Mouse (Mus musculus): ENCODE data around the gene Abhd17c. TPM values are rescaled to one million over a fixed set of nuclear protein-coding genes. Genes with fewer than 3 reads are reported as not detected.
"Not testable (repeated sequence)": the region's sequence is repeated elsewhere in the genome, so short reads cannot be mapped to it uniquely, and the experiment has no call there.

Gene Abhd17c
- polyA plus RNA-seq, 1 experiment, result 57.3 TPM

- no peaks in the 10 kb centered on the region for H3K9me3 ChIP-seq (replicated peaks; ENCODE audit: control insufficient read depth, insufficient read depth, low read length, poor library complexity, severe bottlenecking)
- no peak overlapping the region for H3K9ac ChIP-seq (ENCODE audit: low read depth, poor library complexity, severe bottlenecking)
- no peak overlapping the region for H3K4me3 ChIP-seq (ENCODE audit: low read depth, low read length)
- no peaks in the 10 kb centered on the region for H3K36me3 ChIP-seq (ENCODE audit: control insufficient read depth, insufficient read depth, low read length, poor library complexity, severe bottlenecking)
- H3K27ac ChIP-seq (ENCODE audit: insufficient read depth, low read length), result no peak overlapping the region
- no peaks in the 10 kb centered on the region for H3K4me1 ChIP-seq (ENCODE audit: control insufficient read depth, insufficient read depth, low read length)
- no peaks in the 10 kb centered on the region for H3K27me3 ChIP-seq (ENCODE audit: control insufficient read depth, insufficient read depth, low read length, poor library complexity, severe bottlenecking)
- no peak for TF ChIP-seq EP300 (IDR thresholded peaks at IDR 0.05; ENCODE audit: insufficient read depth, low read depth, low read length)
These were observed 15.6 kb downstream of the Abhd17c start for GRCm38 (mm10) chr7:84135799-84136700.

- Histone ChIP-seq H3K9ac (ENCODE audit: low read depth, poor library complexity, severe bottlenecking) (no peak overlapping the region), H3K27me3 (ENCODE audit: control insufficient read depth, insufficient read depth, low read length, poor library complexity, severe bottlenecking) (no peaks in the 10 kb centered on the region), H3K27ac (ENCODE audit: insufficient read depth, low read length) (no peak overlapping the region), H3K36me3 (ENCODE audit: control insufficient read depth, insufficient read depth, low read length, poor library complexity, severe bottlenecking) (no peaks in the 10 kb centered on the region), H3K9me3 (replicated peaks; ENCODE audit: control insufficient read depth, insufficient read depth, low read length, poor library complexity, severe bottlenecking) (no peaks in the 10 kb centered on the region), H3K4me1 (ENCODE audit: control insufficient read depth, insufficient read depth, low read length) (no peaks in the 10 kb centered on the region), H3K4me3 (ENCODE audit: low read depth, low read length) (no peak overlapping the region)
- TF ChIP-seq POLR2A (IDR thresholded peaks at IDR 0.05; ENCODE audit: insufficient read depth, low read length), result no peak
- no peak for TF ChIP-seq EP300 (IDR thresholded peaks at IDR 0.05; ENCODE audit: insufficient read depth, low read depth, low read length)
- no peak for TF ChIP-seq CTCF (IDR thresholded peaks at IDR 0.05; ENCODE audit: low read depth, low read length)
These were observed 19.0 kb downstream of the Abhd17c start for GRCm38 (mm10) chr7:84132704-84133103.

GRCm38 (mm10) chr7:84131736-84132135, 20.0 kb downstream of the Abhd17c start:
- H3K27me3 ChIP-seq (ENCODE audit: control insufficient read depth, insufficient read depth, low read length, poor library complexity, severe bottlenecking), result no peaks in the 10 kb centered on the region
- TF ChIP-seq EP300 (IDR thresholded peaks at IDR 0.05; ENCODE audit: insufficient read depth, low read depth, low read length) (no peak), CTCF (IDR thresholded peaks at IDR 0.05; ENCODE audit: low read depth, low read length) (no peak)
- no peak overlapping the region for H3K4me3 ChIP-seq (ENCODE audit: low read depth, low read length)
- H3K4me1 ChIP-seq (ENCODE audit: control insufficient read depth, insufficient read depth, low read length), result no peaks in the 10 kb centered on the region
- no peak overlapping the region for H3K9ac ChIP-seq (ENCODE audit: low read depth, poor library complexity, severe bottlenecking)
- H3K9me3 ChIP-seq (replicated peaks; ENCODE audit: control insufficient read depth, insufficient read depth, low read length, poor library complexity, severe bottlenecking), result no peaks in the 10 kb centered on the region
- H3K36me3 ChIP-seq (ENCODE audit: control insufficient read depth, insufficient read depth, low read length, poor library complexity, severe bottlenecking), result no peaks in the 10 kb centered on the region
- H3K27ac ChIP-seq (ENCODE audit: insufficient read depth, low read length), result no peak overlapping the region

GRCm38 (mm10) chr7:84128661-84129060, 23.0 kb downstream of the Abhd17c start:
- no peaks in the 10 kb centered on the region for H3K36me3 ChIP-seq (ENCODE audit: control insufficient read depth, insufficient read depth, low read length, poor library complexity, severe bottlenecking)
- no peaks in the 10 kb centered on the region for H3K27me3 ChIP-seq (ENCODE audit: control insufficient read depth, insufficient read depth, low read length, poor library complexity, severe bottlenecking)
- no peak overlapping the region for H3K9ac ChIP-seq (ENCODE audit: low read depth, poor library complexity, severe bottlenecking)
- no peaks in the 10 kb centered on the region for H3K4me1 ChIP-seq (ENCODE audit: control insufficient read depth, insufficient read depth, low read length)
- no peak overlapping the region for H3K4me3 ChIP-seq (ENCODE audit: low read depth, low read length)
- no peak overlapping the region for H3K27ac ChIP-seq (ENCODE audit: insufficient read depth, low read length)
- H3K9me3 ChIP-seq (replicated peaks; ENCODE audit: control insufficient read depth, insufficient read depth, low read length, poor library complexity, severe bottlenecking), result no peaks in the 10 kb centered on the region
- TF ChIP-seq EP300 (IDR thresholded peaks at IDR 0.05; ENCODE audit: insufficient read depth, low read depth, low read length) (no peak), CTCF (IDR thresholded peaks at IDR 0.05; ENCODE audit: low read depth, low read length) (no peak), POLR2A (IDR thresholded peaks at IDR 0.05; ENCODE audit: insufficient read depth, low read length) (no peak)

- Histone ChIP-seq H3K4me1 (ENCODE audit: control insufficient read depth, insufficient read depth, low read length) (no peaks in the 10 kb centered on the region), H3K36me3 (ENCODE audit: control insufficient read depth, insufficient read depth, low read length, poor library complexity, severe bottlenecking) (no peaks in the 10 kb centered on the region), H3K27ac (ENCODE audit: insufficient read depth, low read length) (no peak overlapping the region), H3K4me3 (ENCODE audit: low read depth, low read length) (no peak overlapping the region), H3K9me3 (replicated peaks; ENCODE audit: control insufficient read depth, insufficient read depth, low read length, poor library complexity, severe bottlenecking) (no peaks in the 10 kb centered on the region), H3K9ac (ENCODE audit: low read depth, poor library complexity, severe bottlenecking) (no peak overlapping the region), H3K27me3 (ENCODE audit: control insufficient read depth, insufficient read depth, low read length, poor library complexity, severe bottlenecking) (no peaks in the 10 kb centered on the region)
- TF ChIP-seq CTCF (IDR thresholded peaks at IDR 0.05; ENCODE audit: low read depth, low read length) (no peak), EP300 (IDR thresholded peaks at IDR 0.05; ENCODE audit: insufficient read depth, low read depth, low read length) (no peak), POLR2A (IDR thresholded peaks at IDR 0.05; ENCODE audit: insufficient read depth, low read length) (no peak)
These were observed 26.0 kb downstream of the Abhd17c start for GRCm38 (mm10) chr7:84125730-84126129.

GRCm38 (mm10) chr7:84123651-84124050, 28.0 kb downstream of the Abhd17c start:
- not testable (repeated sequence) for H3K4me1 ChIP-seq (ENCODE audit: control insufficient read depth, insufficient read depth, low read length); H3K9me3 ChIP-seq (replicated peaks; ENCODE audit: control insufficient read depth, insufficient read depth, low read length, poor library complexity, severe bottlenecking); H3K36me3 ChIP-seq (ENCODE audit: control insufficient read depth, insufficient read depth, low read length, poor library complexity, severe bottlenecking); H3K4me3 ChIP-seq (ENCODE audit: low read depth, low read length); H3K27ac ChIP-seq (ENCODE audit: insufficient read depth, low read length); H3K9ac ChIP-seq (ENCODE audit: low read depth, poor library complexity, severe bottlenecking); H3K27me3 ChIP-seq (ENCODE audit: control insufficient read depth, insufficient read depth, low read length, poor library complexity, severe bottlenecking)

Measured in ES-Bruce4 (cell line).